Mouse (Mus musculus) mature B cell (primary cell): ENCODE data around the gene Myt1l.

Experiments used
- in situ Hi-C: fragments of 300-500 bp; cut with MboI; formaldehyde crosslinking; loops from 2 replicates; pipeline ENCODE4 v1.14.3; 2019

The Myt1l gene

DNA sequence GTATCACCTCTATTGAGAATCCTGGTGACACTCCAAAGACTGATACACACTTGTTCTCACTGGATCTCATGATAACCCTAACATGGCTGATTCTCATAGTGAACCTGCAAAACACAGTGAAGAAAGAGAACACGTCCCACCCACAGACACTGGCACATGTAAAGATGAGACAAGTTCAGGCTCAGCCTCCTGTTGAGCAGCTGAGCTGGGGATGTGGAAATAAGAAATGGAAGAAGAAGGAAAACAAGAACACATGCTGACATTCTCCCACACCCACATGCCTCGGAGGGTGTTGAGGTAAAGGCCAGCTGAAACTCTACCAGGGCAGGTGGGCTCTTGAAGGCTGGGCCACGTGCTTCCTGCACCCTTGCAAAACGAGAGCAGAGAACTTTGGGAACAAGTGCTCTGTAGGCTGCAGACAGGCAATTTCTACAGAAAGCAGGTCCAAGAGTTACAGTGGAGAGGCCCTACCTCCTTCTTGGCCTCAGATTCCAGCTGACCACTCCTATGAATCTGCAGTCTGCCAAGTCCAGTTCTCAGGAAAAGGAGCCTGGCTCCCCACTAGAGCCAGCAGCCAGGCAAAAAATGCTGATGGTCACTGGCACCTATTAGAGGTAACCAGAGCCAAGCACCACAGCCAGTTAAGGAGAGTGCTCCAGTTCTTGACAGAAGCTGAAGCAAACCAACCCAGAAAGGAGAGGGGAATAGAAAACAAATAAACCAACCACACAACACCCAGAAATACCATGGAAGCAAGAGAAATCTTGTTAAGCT, 376.1 kb downstream of the Myt1l start:
- in situ Hi-C loops, result no loop called here

DNA sequence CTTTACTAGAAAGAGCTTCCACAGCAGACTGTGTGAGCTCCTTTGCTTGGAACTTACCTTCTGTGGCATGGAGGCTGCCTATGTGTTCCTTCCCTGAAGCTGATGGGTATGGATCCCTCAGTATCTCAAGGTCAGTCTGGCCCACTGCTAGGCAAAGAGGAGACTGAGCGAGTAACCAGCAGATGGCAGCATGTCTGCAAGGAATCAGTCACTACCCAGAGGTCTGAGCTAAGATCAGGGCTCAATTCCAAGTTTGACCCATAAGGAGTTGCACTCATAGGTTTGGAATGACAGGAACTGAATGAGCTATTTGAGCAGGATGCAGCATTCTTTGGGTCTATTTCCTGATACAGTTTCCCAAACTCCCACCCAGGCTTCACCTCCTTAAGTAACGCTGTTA, 378.9 kb downstream of the Myt1l start:
- in situ Hi-C loops, result no loop called here

DNA sequence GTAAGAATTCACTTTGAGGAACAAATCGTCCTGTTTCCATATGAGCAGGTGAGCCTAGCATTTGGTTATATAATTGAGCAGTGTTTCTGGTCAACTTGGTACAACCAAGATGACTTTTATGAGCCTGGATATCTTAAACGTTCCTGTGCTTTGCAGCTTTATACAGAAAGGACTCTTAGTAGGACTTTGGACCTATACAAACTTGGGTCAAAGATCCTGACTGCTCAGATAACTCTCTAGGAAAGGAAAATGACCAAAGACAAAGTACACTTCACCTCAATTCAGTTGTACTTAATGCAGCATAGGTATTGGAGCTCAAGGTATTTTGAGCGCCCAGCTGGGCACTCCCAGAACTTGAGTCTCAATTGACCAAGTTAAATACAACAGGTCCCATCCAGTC, 388.0 kb downstream of the Myt1l start:
- in situ Hi-C loops, result no loop called here

DNA sequence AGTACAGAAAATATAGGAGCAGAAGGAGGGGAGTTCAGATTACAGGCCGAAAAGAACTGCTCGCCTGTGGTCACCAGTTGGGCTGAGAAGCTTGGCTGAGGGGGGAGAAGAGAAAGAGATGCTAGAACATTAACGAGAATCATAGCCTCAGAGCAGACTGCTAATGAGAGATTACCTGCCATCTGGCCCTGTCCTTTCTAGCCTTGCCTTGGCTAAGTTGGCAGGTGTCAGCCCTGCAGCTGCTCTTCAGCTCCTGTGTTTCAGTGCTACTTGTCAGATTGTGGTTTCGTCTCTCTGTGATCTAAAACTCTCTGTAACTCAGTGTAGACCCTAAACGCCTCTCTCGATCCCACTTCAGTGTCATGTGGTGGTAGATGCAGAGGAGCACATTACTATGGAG, 388.6 kb downstream of the Myt1l start:
- in situ Hi-C loops, result no loop called here

DNA sequence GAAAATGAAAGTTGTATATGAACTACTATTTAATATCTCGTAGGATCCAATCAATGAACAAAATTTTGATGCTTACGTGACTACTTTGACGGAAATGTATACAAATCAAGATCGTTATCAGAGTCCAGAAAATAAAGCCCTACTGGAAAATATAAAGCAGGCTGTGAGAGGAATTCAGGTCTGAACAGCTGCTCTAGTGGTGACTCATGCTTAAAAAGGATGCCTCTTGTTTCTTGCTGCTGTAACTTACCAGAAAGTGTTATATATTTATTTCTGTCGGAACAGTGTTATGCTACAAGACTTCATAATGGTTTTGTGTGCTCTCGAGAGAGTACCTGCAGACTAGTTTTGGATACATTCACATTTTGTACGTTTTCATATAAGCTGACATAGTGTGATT, 392.1 kb downstream of the Myt1l start:
- in situ Hi-C loops, result no loop called here

DNA sequence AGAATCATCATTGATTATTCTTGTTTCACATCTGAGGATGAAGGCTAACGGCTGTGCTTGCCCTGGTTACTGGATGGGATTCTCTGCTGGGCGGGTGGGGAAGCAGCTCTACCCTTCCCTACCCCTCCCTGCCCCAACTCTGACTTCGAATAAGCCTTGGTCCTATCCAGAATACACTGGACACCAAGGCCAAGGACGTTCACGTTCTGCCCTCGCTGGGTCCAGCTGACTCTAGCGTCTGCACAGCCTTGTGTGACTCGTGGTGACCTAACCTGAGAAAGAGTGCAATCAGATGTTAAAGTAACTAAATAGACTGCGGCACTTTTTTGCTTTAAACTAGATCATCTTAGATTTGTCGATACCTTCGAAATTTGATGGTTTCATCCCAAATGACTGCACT, 393.3 kb downstream of the Myt1l start:
- in situ Hi-C loops, result no loop called here

DNA sequence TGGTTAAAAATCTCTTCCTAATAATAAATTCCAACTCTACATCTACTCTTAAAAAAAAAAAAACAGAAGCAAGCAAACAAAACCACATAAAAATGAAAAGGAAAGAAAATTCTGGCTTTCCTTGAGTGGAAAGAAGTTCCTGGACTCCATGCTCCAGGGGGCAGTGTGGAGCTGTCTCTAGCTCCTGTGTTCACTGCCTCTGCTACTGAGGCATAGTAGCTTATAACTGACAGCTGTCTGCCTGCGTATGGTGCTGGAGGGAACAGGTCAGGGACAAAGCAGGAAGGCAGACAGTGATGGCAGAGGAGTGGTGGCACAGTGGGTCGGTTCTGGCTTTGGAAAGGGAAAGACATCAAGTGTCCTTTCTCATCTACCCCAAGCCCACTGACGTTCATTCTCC, 398.7 kb downstream of the Myt1l start:
- in situ Hi-C loops, result no loop called here

DNA sequence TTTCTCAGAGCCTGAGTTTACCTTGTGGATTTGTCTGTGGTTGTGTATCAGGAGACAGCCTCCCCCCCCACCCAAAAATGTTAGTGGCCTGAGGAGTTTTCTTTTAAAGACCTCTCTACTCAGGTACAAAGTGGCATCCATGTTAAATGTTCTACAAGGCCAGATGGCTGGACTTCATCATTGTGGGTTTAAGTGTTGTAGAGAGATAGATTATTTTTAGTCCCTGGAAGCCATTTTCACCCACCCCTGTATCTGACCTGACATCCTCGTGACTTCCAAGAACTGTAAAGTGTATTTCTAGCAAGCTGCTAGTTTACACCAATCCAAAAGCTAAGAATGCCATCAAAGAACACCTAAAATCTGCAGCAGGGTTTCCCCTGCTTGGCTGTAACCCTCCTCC, 402.4 kb downstream of the Myt1l start:
- in situ Hi-C loops, result no loop called here

DNA sequence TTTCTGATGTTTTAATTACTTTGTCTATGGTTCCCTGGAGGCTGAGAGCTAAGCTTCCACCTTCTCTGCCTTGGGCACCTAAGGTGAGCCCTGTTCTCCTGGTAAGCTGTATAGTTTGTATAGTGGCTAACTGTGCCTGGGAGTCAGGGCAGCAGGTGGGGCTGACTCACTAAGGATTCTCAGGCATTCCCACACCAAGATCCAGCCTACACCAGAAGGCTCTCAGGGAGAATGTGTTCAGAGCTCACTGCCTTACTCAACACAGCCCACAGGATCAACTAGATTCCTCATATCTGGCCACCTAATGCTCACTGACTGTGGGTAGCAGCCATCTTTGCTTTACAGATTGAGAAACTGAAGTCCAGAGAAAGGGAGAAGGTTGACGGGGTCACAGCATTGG, 404.8 kb downstream of the Myt1l start:
- in situ Hi-C loops, result no loop called here

DNA sequence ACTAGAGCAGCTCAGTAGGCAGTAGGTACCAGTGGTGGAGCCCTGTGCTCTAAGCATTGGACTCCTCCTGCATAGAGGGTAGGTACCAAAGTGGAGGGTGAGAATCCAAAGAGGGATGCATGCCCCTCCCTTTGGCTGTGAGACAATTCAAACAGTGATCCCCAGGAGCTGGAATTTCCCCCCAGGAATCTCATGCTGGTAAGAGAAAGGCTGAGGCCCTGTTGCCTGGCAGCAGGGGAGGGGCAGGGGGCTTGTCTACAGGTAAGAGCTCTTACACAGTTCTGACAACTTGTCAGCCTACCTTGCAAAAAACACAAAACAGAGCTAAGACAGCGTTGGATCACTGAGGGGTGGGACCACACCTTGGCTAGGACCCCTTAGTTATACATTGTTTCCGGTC, 405.3 kb downstream of the Myt1l start:
- in situ Hi-C loops, result no loop called here

DNA sequence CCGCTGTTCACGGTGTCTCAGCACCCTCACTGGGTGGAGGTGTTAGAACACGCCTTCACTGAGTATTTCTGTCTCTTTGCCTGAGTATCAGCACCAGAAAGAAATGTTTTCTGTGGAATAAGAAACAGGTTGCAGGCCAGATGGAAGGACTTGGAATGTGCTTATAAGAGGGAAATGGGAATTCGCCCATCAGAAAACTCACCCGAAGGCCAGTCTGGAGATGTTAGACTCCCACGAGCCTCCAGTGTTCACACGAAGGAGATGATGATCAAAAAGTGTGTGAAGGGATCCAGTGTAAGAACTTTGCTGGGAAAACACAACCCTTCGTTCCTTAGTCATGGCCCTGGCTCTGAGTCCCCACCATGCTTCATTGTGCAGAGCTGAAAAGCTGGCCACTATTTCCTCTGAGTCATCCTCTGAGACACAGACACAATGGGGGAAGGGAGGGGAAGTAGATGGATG, 406.0 kb downstream of the Myt1l start:
- in situ Hi-C loops, result no loop called here

DNA sequence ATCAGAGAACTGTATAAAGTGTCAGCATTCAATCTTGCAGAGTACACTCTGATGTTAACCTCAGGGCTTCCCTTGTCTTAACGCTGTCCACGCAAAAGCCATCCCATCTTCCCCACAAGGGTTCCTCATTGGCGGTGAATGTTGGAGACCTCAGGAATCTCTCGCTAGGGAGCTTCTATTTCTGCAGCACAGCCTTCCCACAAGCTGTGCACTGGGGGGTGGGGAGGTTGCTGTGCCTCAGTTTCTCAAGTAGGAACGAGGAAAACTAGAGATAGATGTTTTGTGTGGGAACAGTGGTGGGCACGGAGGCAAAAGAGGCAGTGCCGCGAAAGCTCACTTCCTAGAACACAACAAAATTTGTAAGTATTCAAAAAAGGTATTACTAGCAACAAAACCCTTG, 409.1 kb downstream of the Myt1l start, which contains the start of gene Pxdn:
Gene Pxdn (plus strand): TSS at position 301 of the 400 bp plus-strand sequence.
- in situ Hi-C loops, result no loop called here

DNA sequence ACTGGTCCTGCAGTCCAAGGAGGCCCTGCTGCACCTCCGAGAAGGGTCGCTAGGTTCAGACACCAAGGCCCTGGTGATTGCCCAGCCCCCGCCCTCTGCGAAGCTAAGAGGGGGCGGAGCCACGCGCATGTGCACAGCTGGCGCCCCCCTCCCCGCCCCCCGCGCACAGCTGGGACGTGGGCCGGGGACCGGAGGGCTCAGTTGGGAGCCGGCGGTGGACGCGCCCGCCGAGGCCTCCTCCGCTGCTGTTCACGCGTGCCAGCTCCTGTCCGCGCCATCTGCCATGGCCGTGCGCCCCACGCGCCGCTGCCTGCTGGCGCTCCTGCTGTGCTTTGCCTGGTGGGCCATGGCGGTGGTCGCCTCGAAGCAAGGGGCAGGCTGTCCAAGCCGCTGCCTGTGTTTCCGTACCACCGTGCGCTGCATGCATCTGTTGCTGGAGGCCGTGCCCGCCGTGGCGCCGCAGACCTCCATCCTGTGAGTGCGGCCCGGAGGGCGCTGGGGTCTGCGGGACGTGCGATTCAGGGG, 409.7 kb downstream of the Myt1l start:
- in situ Hi-C loops, result no loop called here

DNA sequence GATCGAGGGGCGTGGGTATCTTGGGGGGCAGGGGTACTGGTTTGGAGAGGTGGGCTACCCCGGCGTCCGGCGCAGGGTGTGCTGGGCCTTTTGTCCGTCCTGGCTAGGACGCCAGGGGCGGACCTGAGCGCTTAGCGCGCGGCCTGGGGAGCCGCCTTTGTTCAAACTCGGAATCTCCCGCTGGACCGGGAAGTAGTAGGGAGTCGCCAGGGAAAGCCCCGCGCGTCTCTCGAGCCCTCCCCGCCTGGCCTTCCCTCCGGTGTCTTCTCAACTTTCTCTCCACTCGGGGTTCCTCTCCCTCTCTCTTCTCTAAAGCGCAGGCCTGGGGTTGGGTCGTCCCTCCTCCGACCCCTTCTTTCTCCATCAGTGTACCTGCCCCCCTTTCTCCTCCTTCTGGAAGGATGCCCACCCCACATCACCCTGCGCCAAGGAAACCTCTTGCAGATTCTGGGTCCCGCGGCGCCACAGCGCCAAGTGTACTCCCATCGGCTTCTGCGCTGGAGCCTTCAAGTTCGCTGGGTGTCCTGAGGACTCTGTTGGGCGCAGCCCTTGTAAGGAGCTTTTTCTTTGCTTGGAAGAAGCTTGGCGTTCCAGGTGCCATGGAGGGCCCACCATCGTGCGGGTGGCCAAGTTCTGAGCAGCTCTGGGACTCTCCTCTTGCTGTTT, 410.3 kb downstream of the Myt1l start:
- in situ Hi-C loops, result no loop called here

DNA sequence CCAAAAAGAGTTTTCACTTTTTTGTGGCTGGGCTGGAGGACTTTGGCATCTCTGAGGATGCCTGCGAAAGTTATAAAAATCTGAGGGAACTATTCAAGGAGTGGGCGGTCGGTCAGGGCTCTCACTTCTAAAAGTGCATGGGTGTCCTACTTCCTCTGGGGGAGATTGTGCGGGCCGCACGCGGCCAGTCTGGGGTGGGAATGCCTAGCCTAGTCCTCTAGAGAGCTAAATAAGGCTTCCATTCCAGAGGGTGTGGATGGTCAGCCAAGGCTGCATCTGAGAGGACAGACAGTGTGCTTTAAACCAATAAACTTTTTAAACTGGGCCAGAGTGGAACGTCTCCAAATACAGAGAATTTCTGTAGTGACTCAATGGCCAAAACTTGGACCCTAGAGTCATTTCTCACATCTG, 411.1 kb downstream of the Myt1l start:
- in situ Hi-C loops, result no loop called here

DNA sequence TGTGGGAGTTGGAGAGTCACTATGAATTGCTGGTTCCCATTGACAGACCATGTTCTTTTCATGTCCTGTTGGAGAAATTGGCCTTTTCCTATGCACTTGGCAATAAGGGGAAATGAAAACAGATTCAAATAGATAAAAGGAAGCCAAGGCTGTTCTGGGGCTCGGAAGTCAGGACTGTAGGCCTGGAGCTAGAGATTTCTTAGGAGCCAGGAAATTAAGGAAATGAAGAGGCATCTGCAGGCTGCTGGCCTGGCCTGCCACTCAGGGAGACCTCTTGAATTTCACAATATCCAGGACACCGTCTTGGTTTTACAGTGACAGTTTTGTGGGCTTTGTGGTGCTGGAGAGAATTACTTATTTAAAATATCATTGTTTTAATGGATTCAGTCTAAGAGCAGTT, 414.3 kb downstream of the Myt1l start:
- in situ Hi-C loops, result no loop called here

DNA sequence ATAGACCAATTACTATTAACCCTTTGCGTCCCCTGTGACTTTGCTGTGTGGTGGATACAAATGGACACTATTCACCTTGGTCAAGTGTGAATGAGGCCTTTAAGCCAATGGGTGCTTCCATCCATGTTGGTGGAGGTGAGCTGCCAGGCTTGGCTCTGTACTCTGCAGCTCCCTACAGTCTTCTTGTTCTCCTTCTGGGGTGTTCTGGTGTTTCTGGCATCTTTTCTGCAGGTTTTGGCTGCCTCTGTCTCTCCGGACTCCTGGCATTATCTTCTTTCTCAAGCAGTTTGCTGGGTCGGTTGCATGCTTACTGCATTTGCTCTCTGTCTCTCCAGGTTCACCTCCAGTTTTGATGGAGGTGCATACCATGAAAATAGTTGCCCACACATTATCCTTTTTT, 416.5 kb downstream of the Myt1l start:
- in situ Hi-C loops, result no loop called here

DNA sequence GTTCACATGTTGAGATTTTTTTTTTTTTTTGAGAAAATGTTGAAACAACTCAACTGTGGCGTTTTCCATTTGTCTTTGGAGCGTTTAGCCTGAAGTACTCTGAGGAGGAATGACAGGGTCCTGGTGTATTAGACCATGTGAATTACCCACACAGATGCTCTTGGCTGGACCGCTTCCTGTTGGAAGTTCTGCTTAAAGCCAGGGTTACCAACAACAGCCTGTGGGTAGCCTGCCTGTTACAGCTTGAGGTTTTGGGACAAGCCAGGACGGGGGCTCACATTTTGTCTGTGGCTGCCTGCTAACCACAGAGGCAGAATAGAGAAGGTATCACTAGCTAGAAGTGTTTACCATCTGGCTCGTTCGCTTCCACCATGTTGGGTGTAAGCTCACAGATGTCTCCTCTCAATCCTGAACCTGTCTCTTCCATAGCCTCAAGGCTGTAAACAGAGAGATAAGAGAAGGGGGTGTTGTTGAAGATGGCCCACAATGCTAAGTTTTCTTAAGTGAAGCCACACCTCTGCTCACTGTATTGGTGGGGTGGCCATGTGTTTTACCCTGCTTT, 417.1 kb downstream of the Myt1l start:
- in situ Hi-C loops, result no loop called here

DNA sequence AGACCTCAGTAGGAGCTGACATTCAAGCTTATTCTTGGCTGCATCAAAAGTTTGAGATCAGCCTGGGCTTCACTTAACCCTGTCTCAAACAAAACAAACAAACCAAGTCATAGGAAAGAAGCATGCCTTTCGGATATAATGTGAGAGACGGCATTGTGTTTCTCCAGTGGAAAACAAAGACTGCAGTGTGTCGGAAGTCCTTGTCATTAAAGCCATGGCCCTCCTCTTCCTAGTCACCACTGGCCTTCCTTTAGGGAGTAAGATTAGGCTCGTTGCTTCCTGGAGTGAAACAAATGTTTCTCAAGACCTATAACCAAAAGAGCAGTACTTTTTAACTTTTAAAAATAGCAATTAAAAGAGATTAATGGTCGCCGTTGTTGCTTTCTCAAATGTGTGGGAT, 422.9 kb downstream of the Myt1l start:
- in situ Hi-C loops, result no loop called here

DNA sequence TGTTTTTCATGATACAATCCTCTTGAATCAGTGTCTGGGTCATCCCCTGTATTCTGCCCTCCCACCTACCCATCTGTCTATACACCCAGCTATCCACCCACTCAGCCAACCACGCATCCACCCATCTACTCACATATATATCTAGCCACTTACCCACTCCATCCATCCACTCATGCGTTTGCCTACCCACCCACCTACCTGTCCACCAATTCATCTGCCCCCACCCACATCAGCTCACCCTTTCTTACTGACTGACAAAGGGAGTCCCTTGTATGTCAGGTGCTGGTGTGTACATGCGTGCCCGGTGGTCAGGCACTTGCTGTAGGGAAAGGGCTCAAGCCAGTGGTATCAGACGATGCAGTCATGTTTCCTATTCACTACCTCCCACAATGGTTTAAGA, 423.3 kb downstream of the Myt1l start:
- in situ Hi-C loops, result no loop called here

DNA sequence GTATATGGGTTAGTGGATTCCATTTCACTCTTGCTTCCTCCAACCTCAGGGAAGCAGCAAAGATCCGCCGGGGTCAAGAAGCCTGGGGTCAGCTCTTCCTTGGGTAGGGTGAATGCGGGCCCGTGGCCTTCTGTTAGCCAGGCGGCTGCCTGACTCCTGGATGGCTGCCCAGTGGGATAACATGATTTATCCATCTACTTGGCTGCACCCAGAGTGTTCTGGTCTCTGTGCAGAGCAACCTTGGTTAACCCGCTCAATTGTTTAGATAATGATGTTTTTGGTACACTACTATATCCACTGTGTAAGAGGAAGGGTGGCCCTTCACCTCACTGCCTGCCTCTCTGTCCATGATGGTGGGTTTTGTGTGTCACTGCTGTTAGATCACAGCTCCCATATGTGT, 423.9 kb downstream of the Myt1l start:
- in situ Hi-C loops, result no loop called here

DNA sequence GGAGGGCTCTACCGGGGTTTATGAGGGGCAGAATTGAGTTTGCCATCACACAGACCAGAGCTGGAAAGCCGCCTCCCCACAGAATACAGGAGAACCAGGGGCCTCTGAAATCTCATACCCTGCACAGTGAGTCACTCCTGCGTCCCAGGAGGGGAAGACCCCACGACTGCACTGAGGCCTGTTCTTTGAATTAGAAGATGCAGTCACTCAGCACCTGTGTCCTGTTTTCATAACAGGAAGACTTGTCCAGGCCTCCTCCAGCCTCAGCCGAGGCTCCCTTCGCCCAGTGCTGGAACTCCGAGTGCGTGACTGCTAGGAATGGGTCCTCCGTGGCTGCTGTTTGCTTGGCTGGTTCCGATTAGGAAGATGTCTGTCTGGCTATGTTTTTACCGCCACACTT, 425.8 kb downstream of the Myt1l start:
- in situ Hi-C loops, result no loop called here

DNA sequence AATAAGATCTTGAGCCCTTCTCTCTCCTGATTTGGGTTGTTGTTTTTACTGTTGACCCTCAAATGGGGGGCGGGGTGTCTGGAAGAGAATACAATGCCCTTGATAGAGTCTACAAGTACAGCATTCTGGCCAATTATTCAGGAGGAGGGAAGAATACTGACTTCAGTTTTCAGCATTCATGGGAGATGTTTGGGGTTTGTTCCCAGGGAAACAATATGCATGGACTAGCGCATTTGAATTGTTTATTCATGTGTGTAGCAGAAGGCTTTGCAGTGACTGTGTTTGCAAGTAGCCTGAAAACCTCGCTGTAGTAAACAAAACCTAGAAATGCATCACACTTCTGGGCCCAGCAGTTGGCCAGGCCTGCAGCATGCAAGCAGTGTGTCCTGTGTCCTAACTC, 426.3 kb downstream of the Myt1l start:
- in situ Hi-C loops, result no loop called here
